Mouse (Mus musculus): ENCODE results near the gene Pnpla8. TPM values are rescaled to one million over a fixed set of nuclear protein-coding genes. Genes with fewer than 3 reads are reported as not detected.

The Pnpla8 gene
- polyA plus RNA-seq, 1 experiment from 2014 or later, result 65.1 TPM

GRCm38 (mm10) chr12:44329316-44330215 lies 108.4 kb downstream of the Pnpla8 start:
- peaks cover 22% of the 10 kb centered on the region for H3K27me3 ChIP-seq
- H3K4me3 ChIP-seq (replicated peaks), result peak overlapping the region; percentile 71
- peaks cover 10% of the 10 kb centered on the region for H3K4me1 ChIP-seq
- peak overlapping the region; percentile 89 for H3K4me2 ChIP-seq
- peak overlapping the region; percentile 48 for H3K9ac ChIP-seq
- under 1% methylated on average over 61 of the region's 61 CpGs for WGBS
- peak; percentile 72 for ATAC-seq (replicated peaks; ENCODE audit: low FRiP score)
- peak overlapping the region; percentile 54 for H3K27ac ChIP-seq
- no peaks in the 10 kb centered on the region for H3K36me3 ChIP-seq
- no peaks in the 10 kb centered on the region for H3K9me3 ChIP-seq (replicated peaks)

GRCm38 (mm10) chr12:44330216-44330719 lies 109.1 kb downstream of the Pnpla8 start:
- peaks cover 22% of the 10 kb centered on the region for H3K27me3 ChIP-seq
- peaks cover 10% of the 10 kb centered on the region for H3K4me1 ChIP-seq
- no peak overlapping the region for H3K27ac ChIP-seq
- peak overlapping the region; percentile 89 for H3K4me2 ChIP-seq
- H3K4me3 ChIP-seq (replicated peaks), result peak overlapping the region; percentile 71
- no peak overlapping the region for H3K9ac ChIP-seq
- 1% methylated on average over 9 of the region's 9 CpGs for WGBS
- H3K36me3 ChIP-seq, result no peaks in the 10 kb centered on the region
- no peaks in the 10 kb centered on the region for H3K9me3 ChIP-seq (replicated peaks)
- ATAC-seq (replicated peaks; ENCODE audit: low FRiP score), result no peak

GRCm38 (mm10) chr12:44337136-44337640 lies 116.0 kb downstream of the Pnpla8 start:
- no peaks in the 10 kb centered on the region for H3K36me3 ChIP-seq
- H3K9ac ChIP-seq, result no peak overlapping the region
- H3K9me3 ChIP-seq (replicated peaks), result no peaks in the 10 kb centered on the region
- H3K27ac ChIP-seq, result no peak overlapping the region
- H3K4me3 ChIP-seq (replicated peaks), result no peak overlapping the region
- no peaks in the 10 kb centered on the region for H3K4me1 ChIP-seq
- ATAC-seq (replicated peaks; ENCODE audit: low FRiP score), result no peak
- WGBS, result 92% methylated on average over 2 of the region's 2 CpGs
- H3K4me2 ChIP-seq, result no peak overlapping the region
- no peaks in the 10 kb centered on the region; the same call in 1 of the 2 replicates for H3K27me3 ChIP-seq

GRCm38 (mm10) chr12:44338195-44338622 lies 117.0 kb downstream of the Pnpla8 start:
- Histone ChIP-seq H3K9me3 (replicated peaks) (no peaks in the 10 kb centered on the region), H3K36me3 (no peaks in the 10 kb centered on the region), H3K4me3 (replicated peaks) (no peak overlapping the region), H3K27ac (no peak overlapping the region), H3K4me1 (no peaks in the 10 kb centered on the region), H3K27me3 (no peaks in the 10 kb centered on the region), H3K9ac (no peak overlapping the region), H3K4me2 (no peak overlapping the region)
- WGBS, result 45% methylated on average over 8 of the region's 8 CpGs
- ATAC-seq (replicated peaks; ENCODE audit: low FRiP score), result no peak

- no peak overlapping the region for H3K9ac ChIP-seq
- no peak overlapping the region for H3K4me3 ChIP-seq (replicated peaks)
- H3K27ac ChIP-seq, result no peak overlapping the region
- no peaks in the 10 kb centered on the region for H3K36me3 ChIP-seq
- no peaks in the 10 kb centered on the region for H3K27me3 ChIP-seq
- no peaks in the 10 kb centered on the region for H3K4me1 ChIP-seq
- no peak overlapping the region for H3K4me2 ChIP-seq
- WGBS, result 63% methylated on average over 6 of the region's 6 CpGs
- no peak for ATAC-seq (replicated peaks; ENCODE audit: low FRiP score)
- H3K9me3 ChIP-seq (replicated peaks), result no peaks in the 10 kb centered on the region
Observed at GRCm38 (mm10) chr12:44344075-44344474, 122.9 kb downstream of the Pnpla8 start.

- Histone ChIP-seq H3K4me2 (no peak overlapping the region), H3K9ac (no peak overlapping the region), H3K4me3 (replicated peaks) (no peak overlapping the region), H3K36me3 (no peaks in the 10 kb centered on the region), H3K9me3 (replicated peaks) (no peaks in the 10 kb centered on the region), H3K27me3 (no peaks in the 10 kb centered on the region), H3K27ac (no peak overlapping the region), H3K4me1 (no peaks in the 10 kb centered on the region)
- no peak for ATAC-seq (replicated peaks; ENCODE audit: low FRiP score)
- 64% methylated on average over 5 of the region's 5 CpGs for WGBS
Observed at GRCm38 (mm10) chr12:44345251-44345650, 124.1 kb downstream of the Pnpla8 start.

- ATAC-seq (replicated peaks; ENCODE audit: low FRiP score), result no peak
- Histone ChIP-seq H3K4me1 (no peaks in the 10 kb centered on the region), H3K9ac (no peak overlapping the region), H3K4me3 (replicated peaks) (no peak overlapping the region), H3K9me3 (replicated peaks) (no peaks in the 10 kb centered on the region), H3K27ac (no peak overlapping the region), H3K36me3 (no peaks in the 10 kb centered on the region), H3K4me2 (no peak overlapping the region), H3K27me3 (no peaks in the 10 kb centered on the region)
- 78% methylated on average over 3 of the region's 3 CpGs for WGBS
Observed at GRCm38 (mm10) chr12:44346143-44346542, 125.0 kb downstream of the Pnpla8 start.

- WGBS, result 78% methylated on average over 4 of the region's 4 CpGs
- H3K9me3 ChIP-seq (replicated peaks), result no peaks in the 10 kb centered on the region
- H3K27me3 ChIP-seq, result no peaks in the 10 kb centered on the region
- H3K4me3 ChIP-seq (replicated peaks), result no peak overlapping the region
- no peaks in the 10 kb centered on the region for H3K4me1 ChIP-seq
- H3K4me2 ChIP-seq, result no peak overlapping the region
- no peaks in the 10 kb centered on the region for H3K36me3 ChIP-seq
- ATAC-seq (replicated peaks; ENCODE audit: low FRiP score), result no peak
- no peak overlapping the region for H3K27ac ChIP-seq
- no peak overlapping the region for H3K9ac ChIP-seq
Observed at GRCm38 (mm10) chr12:44355116-44355515, 133.9 kb downstream of the Pnpla8 start.

GRCm38 (mm10) chr12:44357460-44357859 lies 136.3 kb downstream of the Pnpla8 start:
- Histone ChIP-seq H3K4me2 (no peak overlapping the region), H3K27ac (no peak overlapping the region), H3K27me3 (no peaks in the 10 kb centered on the region), H3K9me3 (replicated peaks) (no peaks in the 10 kb centered on the region), H3K4me1 (no peaks in the 10 kb centered on the region), H3K4me3 (replicated peaks) (no peak overlapping the region), H3K9ac (no peak overlapping the region), H3K36me3 (no peaks in the 10 kb centered on the region)
- 25% methylated on average over 3 of the region's 3 CpGs for WGBS
- no peak for ATAC-seq (replicated peaks; ENCODE audit: low FRiP score)

GRCm38 (mm10) chr12:44357881-44358280 lies 136.7 kb downstream of the Pnpla8 start:
- no peak for ATAC-seq (replicated peaks; ENCODE audit: low FRiP score)
- Histone ChIP-seq H3K9me3 (replicated peaks) (no peaks in the 10 kb centered on the region), H3K9ac (no peak overlapping the region), H3K4me3 (replicated peaks) (no peak overlapping the region), H3K4me1 (no peaks in the 10 kb centered on the region), H3K36me3 (no peaks in the 10 kb centered on the region), H3K4me2 (no peak overlapping the region), H3K27me3 (no peaks in the 10 kb centered on the region), H3K27ac (no peak overlapping the region)
- WGBS, result 75% methylated on average over 1 of the region's 1 CpGs

- Histone ChIP-seq H3K9me3 (replicated peaks) (no peaks in the 10 kb centered on the region), H3K4me2 (no peak overlapping the region), H3K4me1 (no peaks in the 10 kb centered on the region), H3K9ac (no peak overlapping the region), H3K36me3 (no peaks in the 10 kb centered on the region), H3K4me3 (replicated peaks) (no peak overlapping the region), H3K27me3 (no peaks in the 10 kb centered on the region), H3K27ac (no peak overlapping the region)
- WGBS, result 75% methylated on average over 3 of the region's 3 CpGs
- no peak for ATAC-seq (replicated peaks; ENCODE audit: low FRiP score)
Observed at GRCm38 (mm10) chr12:44371076-44371710, 150.0 kb downstream of the Pnpla8 start.
